Comparison of ENCODE assay signal across 9 mouse cellular contexts in genomic region chr11:69331929-69332405, GRCm38 (mm10). TPM values are rescaled to one million over a fixed set of nuclear protein-coding genes. Genes with fewer than 3 reads are reported as not detected.
DNase-seq lines count a peak whose midpoint lies in the region; ATAC-seq lines count a peak whose summit lies in the region.
"Had no signal": no experiment of that assay in that cellular context is flagged by ENCODE, and none has a peak within 500 bp of the region (broad histone marks: within the 10 kb centered on the region; RNA-seq: fewer than 3 reads in every experiment).

No protein-coding gene starts in this region.

- peak overlapping the region; percentile 59 for H3K4me3 ChIP-seq in forebrain, embryonic 10.5 days
- peak overlapping the region; percentile 62 for H3K4me3 ChIP-seq in heart, embryonic 15.5 days
- peak overlapping the region; percentile 54 for H3K4me3 ChIP-seq in liver, embryonic 11.5 days (ENCODE audit: low read depth, low read length)

- H3K4me1 ChIP-seq in forebrain, embryonic 10.5 days = peaks cover 34% of the 10 kb centered on the region
- peaks cover 14% of the 10 kb centered on the region for H3K4me1 ChIP-seq in heart, embryonic 15.5 days (replicated peaks)
- H3K4me1 ChIP-seq in liver, embryonic 11.5 days (replicated peaks; ENCODE audit: control insufficient read depth, insufficient read depth, low read length) = peaks cover 32% of the 10 kb centered on the region

- H3K27me3 ChIP-seq in forebrain, embryonic 10.5 days (ENCODE audit: poor library complexity, severe bottlenecking) = peaks cover 47% of the 10 kb centered on the region
- H3K27me3 ChIP-seq in heart, embryonic 15.5 days = peaks cover 26% of the 10 kb centered on the region
- H3K27me3 ChIP-seq in liver, embryonic 11.5 days (replicated peaks; ENCODE audit: control insufficient read depth, insufficient read depth, low read length) = peaks cover 43% of the 10 kb centered on the region

- H3K9ac ChIP-seq in heart, embryonic 15.5 days = peak overlapping the region; percentile 64
- H3K9ac ChIP-seq in liver, embryonic 11.5 days (ENCODE audit: low read depth, low read length) = peak overlapping the region; percentile 60

- H3K36me3 ChIP-seq in forebrain, embryonic 10.5 days (replicated peaks) = no peaks in the 10 kb centered on the region
- H3K36me3 ChIP-seq in heart, embryonic 15.5 days = no peaks in the 10 kb centered on the region
- no peaks in the 10 kb centered on the region for H3K36me3 ChIP-seq in liver, embryonic 11.5 days (ENCODE audit: control insufficient read depth, insufficient read depth, low read length)
- H3K36me3 ChIP-seq: G1E had no signal

- H3K27ac ChIP-seq in forebrain, embryonic 10.5 days = peak overlapping the region; percentile 86
- H3K27ac ChIP-seq in heart, embryonic 15.5 days = no peak overlapping the region
- H3K27ac ChIP-seq in liver, embryonic 11.5 days (ENCODE audit: low read depth, low read length) = no peak overlapping the region

- peak; percentile 47; the same call in 1 of the 2 replicates for ATAC-seq in heart, embryonic 15.5 days (replicated peaks; ENCODE audit: insufficient number of reproducible peaks, insufficient read depth, low FRiP score, low read depth)
- ATAC-seq in liver, embryonic 11.5 days (replicated peaks; ENCODE audit: low FRiP score) = no peak
- ATAC-seq in monocyte, adult 5-6 weeks (replicated peaks; ENCODE audit: insufficient number of reproducible peaks, low FRiP score, low TSS enrichment, poor library complexity, severe bottlenecking) = peak; percentile 72

- H3K9me3 ChIP-seq in forebrain, embryonic 10.5 days = no peaks in the 10 kb centered on the region
- no peaks in the 10 kb centered on the region for H3K9me3 ChIP-seq in heart, embryonic 15.5 days (replicated peaks)
- H3K9me3 ChIP-seq in liver, embryonic 11.5 days (ENCODE audit: control insufficient read depth, low read length) = no peaks in the 10 kb centered on the region
- H3K9me3 ChIP-seq: G1E had no signal

- DNase-seq in CD4-positive helper T cell, adult 2 months (ENCODE audit: low read depth, low spot score) = peak; percentile 80
- DNase-seq in c-Kit-positive CD71-positive TER-119-negative erythroid progenitor cells, embryonic 14.5 days (ENCODE audit: low read depth) = peak; percentile 38
- DNase-seq in forebrain, embryonic 10.5 days (ENCODE audit: extremely low spot score, low spot score) = peak; percentile 78
- DNase-seq in kidney, postnatal 10 days = peak; percentile 86
- peak; percentile 59 for DNase-seq in liver, embryonic 11.5 days (ENCODE audit: low spot score)
- peak; percentile 55 to 80 for DNase-seq in spleen, postnatal 4 days (ENCODE audit: low spot score in 2 of 2)

- WGBS in forebrain, embryonic 10.5 days = 1% methylated on average over 24 of the region's 24 CpGs
- under 1% methylated on average over 24 of the region's 24 CpGs for WGBS in heart, embryonic 15.5 days
- WGBS in liver, embryonic 11.5 days = 1% methylated on average over 24 of the region's 24 CpGs

- H3K4me2 ChIP-seq in heart, embryonic 15.5 days = peak overlapping the region; percentile 69
- H3K4me2 ChIP-seq in liver, embryonic 11.5 days = peak overlapping the region; percentile 79

RNA-seq across cellular contexts. Expression of gene Kcnab3, which starts 5.9 kb away (rescaled TPM):
- polyA plus RNA-seq in forebrain, embryonic 10.5 days (2016; fragmentation: Nextera tagmentation; extraction: Ambion mirVana) = 1.1 and 1.2 TPM in 2 replicates
- 0.77 and 1.1 TPM in 2 replicates for polyA plus RNA-seq in heart, embryonic 15.5 days (2015; fragmentation: Nextera tagmentation; extraction: Ambion mirVana)
- polyA plus RNA-seq in liver, embryonic 11.5 days (2014; fragmentation: Nextera tagmentation; extraction: Ambion mirVana) = 0.42 and 0.52 TPM in 2 replicates
- 2.0 to 2.3 TPM in 2 of 3 replicates, not detected in the other for total RNA-seq in monocyte, adult 5-6 weeks (2017)

RNA-seq across cellular contexts. Expression of gene Trappc1, which starts 8.2 kb away (rescaled TPM):
- 170 and 179 TPM in 2 replicates for polyA plus RNA-seq in forebrain, embryonic 10.5 days (2016; fragmentation: Nextera tagmentation; extraction: Ambion mirVana)
- polyA plus RNA-seq in heart, embryonic 15.5 days (2015; fragmentation: Nextera tagmentation; extraction: Ambion mirVana) = 163 and 164 TPM in 2 replicates
- 114 and 123 TPM in 2 replicates for polyA plus RNA-seq in liver, embryonic 11.5 days (2014; fragmentation: Nextera tagmentation; extraction: Ambion mirVana)
- total RNA-seq in monocyte, adult 5-6 weeks (2017) = 54.4 to 91.3 TPM (median 61.3 TPM) in 3 replicates

RNA-seq across cellular contexts. Expression of gene Rnf227, which starts 8.3 kb away (rescaled TPM):
- polyA plus RNA-seq in forebrain, embryonic 10.5 days (2016; fragmentation: Nextera tagmentation; extraction: Ambion mirVana) = 17.0 and 19.7 TPM in 2 replicates
- polyA plus RNA-seq in heart, embryonic 15.5 days (2015; fragmentation: Nextera tagmentation; extraction: Ambion mirVana) = 6.6 and 7.3 TPM in 2 replicates
- 4.3 and 5.4 TPM in 2 replicates for polyA plus RNA-seq in liver, embryonic 11.5 days (2014; fragmentation: Nextera tagmentation; extraction: Ambion mirVana)
- 1.3 to 3.6 TPM (median 1.5 TPM) in 3 replicates for total RNA-seq in monocyte, adult 5-6 weeks (2017)
- polyA plus RNA-seq: G1E had no signal

RNA-seq across cellular contexts. Expression of gene Cntrob, which starts 8.4 kb away (rescaled TPM):
- polyA plus RNA-seq in forebrain, embryonic 10.5 days (2016; fragmentation: Nextera tagmentation; extraction: Ambion mirVana) = 37.7 and 44.2 TPM in 2 replicates
- 12.7 and 17.2 TPM in 2 replicates for polyA plus RNA-seq in heart, embryonic 15.5 days (2015; fragmentation: Nextera tagmentation; extraction: Ambion mirVana)
- polyA plus RNA-seq in liver, embryonic 11.5 days (2014; fragmentation: Nextera tagmentation; extraction: Ambion mirVana) = 14.9 and 17.1 TPM in 2 replicates
- 5.8 to 26.8 TPM (median 19.1 TPM) in 3 replicates for total RNA-seq in monocyte, adult 5-6 weeks (2017)

RNA-seq across cellular contexts. Expression of gene Chd3, which starts 37.2 kb away (rescaled TPM):
- polyA plus RNA-seq in forebrain, embryonic 10.5 days (2016; fragmentation: Nextera tagmentation; extraction: Ambion mirVana) = 40.7 and 44.9 TPM in 2 replicates
- 14.2 and 22.9 TPM in 2 replicates for polyA plus RNA-seq in heart, embryonic 15.5 days (2015; fragmentation: Nextera tagmentation; extraction: Ambion mirVana)
- polyA plus RNA-seq in liver, embryonic 11.5 days (2014; fragmentation: Nextera tagmentation; extraction: Ambion mirVana) = 13.8 and 17.1 TPM in 2 replicates
- 76.7 to 192 TPM (median 86.2 TPM) in 3 replicates for total RNA-seq in monocyte, adult 5-6 weeks (2017)
